Mouse (Mus musculus) testis, postnatal 14 days (tissue): ENCODE results near the gene Trp53bp1.

ENCODE experiments used
- DNase-seq: peaks from one replicate; pipeline ENCODE4 v3.0.0; 2021; ENCODE audit warnings: low spot score

Gene Trp53bp1

DNA sequence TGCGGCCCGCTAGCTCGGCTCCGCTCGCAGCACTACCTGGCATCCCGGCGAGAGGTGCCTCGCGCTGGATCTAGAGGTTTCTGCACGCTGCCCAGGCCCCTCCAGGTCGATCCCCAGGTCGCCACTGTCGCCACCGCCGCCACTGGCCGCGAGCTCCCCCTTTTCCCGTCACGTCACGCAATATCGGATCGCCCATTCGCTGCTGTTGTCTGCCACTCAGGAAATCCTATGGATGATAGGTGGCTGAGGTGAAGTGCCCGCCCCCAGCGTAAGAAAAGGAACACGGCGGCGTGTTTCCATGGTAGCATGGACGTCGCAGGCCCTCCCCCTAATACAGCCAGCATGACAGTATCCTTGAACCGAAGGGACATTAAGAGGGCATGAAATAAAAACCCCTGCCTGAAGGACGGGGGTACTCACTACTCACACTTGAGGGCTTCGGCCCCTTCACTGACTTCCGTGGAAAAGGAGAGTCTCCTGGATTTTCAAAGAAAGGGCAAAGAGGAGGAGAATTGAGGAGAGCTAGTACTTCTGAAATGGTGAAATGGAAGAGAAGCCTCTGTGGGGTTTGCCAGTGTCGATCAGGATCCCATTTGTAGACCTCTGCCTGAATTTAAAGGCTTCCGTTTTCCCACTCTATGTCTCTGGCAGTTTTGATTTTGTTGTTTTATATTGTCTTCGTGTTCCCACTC is at the start of gene Trp53bp1:
Gene Trp53bp1 (minus strand): TSS at position 172 of the 692 bp plus-strand sequence.
- DNase-seq = peak; percentile 96

DNA sequence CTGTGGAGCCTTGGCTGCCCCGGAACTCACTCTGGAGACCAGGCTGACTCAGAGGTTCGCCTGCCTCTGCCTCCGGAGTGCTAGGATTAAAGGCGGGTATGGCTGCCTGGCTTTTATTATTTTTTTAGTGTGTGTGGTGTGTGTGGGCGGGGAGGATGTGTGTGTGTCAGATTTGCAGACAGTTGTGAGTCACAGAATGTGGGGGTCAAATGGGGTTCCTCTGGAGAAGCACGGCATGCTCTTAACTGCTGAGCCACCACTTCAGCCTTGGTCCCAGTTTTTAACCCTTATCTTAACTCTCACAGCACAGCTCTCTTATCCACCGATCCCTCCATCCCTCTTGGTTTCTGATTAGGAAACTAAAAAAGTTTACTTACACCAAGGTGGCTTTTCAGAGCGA is 45.1 kb upstream of the Trp53bp1 start:
- DNase-seq = no peak

DNA sequence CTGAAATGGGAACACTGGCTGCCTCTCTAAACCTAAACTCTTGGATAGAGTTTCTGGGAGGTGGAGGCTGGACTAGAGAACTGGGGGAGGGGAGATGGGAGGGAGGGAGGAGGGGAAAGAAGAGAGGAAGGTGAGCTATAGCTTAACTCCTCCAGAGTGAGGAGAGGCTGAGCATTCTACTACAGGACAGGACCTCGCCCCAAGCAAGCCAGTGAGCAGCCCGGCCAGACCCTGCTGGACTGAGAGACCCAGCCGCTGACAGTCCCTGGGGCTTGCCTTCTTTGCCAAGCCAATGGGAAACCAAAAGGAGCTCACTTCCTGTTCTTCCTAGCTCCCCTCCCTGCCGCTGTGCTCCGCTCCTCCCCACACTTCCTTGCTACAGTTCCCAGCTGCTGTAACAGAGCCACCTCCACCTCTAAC is 37.8 kb upstream of the Trp53bp1 start:
- DNase-seq = no peak

DNA sequence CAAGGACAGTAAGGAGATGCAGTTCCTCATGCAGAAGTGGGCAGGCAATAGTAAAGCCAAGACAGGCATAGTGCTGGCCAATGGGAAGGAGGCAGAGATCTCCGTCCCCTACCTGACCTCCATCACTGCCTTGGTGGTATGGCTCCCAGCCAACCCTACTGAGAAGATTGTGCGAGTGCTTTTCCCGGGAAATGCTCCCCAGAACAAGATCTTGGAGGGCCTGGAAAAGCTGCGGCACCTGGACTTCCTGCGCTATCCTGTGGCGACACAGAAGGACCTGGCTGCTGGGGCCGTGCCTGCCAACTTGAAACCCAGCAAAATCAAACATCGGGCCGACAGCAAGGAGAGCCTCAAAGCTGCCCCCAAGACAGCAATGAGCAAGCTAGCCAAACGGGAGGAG is 28.8 kb upstream of the Trp53bp1 start:
- no peak for DNase-seq

DNA sequence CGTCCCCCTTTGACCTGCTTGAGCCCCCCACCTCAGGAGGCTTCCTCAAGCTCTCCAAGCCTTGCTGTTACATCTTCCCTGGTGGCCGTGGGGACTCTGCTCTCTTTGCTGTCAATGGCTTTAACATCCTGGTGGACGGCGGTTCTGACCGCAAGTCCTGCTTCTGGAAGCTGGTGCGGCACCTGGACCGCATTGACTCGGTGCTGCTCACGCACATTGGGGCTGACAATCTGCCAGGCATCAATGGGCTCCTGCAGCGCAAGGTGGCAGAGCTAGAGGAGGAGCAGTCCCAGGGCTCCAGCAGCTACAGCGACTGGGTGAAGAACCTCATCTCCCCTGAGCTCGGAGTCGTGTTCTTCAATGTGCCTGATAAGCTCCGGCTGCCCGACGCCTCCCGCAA is 28.3 kb upstream of the Trp53bp1 start:
- DNase-seq = no peak

DNA sequence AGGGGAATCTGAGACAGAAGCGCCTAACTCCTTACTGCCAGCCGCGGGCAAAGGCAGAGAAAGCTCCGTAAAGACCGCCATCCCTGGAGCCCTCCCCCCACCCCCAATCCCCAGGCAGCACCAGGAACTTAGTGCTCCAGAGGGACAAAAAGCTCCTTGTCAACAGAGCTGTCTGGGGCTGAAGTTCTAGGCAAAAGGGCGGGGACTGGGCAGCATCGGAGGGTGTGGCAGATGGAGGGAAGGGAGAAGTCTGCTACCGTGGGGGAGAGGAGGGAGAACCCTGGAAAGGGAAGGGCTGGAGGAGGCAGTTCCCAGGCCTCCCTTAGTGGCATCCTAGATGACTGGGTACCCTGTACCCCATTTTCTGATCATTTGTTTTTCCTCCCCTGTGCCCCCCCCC is 26.9 kb upstream of the Trp53bp1 start:
- DNase-seq = no peak

DNA sequence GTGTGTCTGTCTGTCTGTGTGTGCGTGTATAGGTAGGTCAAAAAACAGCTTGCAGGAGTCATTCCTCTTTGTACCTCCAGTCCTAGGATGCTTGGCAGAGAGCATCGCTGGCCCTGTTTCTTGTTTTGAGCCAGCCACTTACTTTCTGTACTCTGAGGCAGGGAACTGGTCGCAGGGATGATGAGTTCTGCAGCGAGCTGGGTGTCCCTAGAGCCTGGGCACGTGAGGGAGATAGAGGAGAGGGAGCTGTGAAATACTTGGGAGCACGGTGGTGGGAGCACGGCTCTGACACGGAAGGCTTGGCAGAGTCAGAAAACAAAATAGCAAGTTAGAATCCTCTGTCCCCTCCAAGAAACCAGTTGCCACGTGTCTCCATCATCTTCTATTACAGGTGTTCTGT is 26.5 kb upstream of the Trp53bp1 start:
- DNase-seq = no peak

DNA sequence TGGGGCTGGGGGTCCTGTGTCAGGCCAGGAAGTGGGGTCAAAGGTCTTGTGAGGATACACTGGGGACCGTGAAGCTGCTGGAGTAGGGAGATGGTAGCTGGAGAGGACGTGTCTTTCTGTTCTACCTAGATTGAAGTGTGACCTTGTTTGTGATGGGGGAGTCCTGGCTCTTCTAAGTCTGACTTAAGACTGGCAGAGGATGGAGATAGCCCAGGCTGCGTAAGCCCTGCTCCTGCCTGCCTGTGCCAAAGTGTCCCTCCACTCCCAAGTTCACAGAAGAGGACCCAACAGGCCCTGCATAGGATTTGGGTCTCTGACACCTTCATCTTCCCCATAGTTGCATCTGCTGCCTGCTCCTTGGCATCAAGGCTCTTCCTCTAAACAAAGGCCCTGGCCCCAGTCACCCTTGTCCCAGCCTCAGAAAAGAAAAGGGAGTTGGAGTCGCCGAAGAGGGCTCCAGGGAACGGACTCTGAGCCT is 25.6 kb upstream of the Trp53bp1 start:
- DNase-seq = no peak

DNA sequence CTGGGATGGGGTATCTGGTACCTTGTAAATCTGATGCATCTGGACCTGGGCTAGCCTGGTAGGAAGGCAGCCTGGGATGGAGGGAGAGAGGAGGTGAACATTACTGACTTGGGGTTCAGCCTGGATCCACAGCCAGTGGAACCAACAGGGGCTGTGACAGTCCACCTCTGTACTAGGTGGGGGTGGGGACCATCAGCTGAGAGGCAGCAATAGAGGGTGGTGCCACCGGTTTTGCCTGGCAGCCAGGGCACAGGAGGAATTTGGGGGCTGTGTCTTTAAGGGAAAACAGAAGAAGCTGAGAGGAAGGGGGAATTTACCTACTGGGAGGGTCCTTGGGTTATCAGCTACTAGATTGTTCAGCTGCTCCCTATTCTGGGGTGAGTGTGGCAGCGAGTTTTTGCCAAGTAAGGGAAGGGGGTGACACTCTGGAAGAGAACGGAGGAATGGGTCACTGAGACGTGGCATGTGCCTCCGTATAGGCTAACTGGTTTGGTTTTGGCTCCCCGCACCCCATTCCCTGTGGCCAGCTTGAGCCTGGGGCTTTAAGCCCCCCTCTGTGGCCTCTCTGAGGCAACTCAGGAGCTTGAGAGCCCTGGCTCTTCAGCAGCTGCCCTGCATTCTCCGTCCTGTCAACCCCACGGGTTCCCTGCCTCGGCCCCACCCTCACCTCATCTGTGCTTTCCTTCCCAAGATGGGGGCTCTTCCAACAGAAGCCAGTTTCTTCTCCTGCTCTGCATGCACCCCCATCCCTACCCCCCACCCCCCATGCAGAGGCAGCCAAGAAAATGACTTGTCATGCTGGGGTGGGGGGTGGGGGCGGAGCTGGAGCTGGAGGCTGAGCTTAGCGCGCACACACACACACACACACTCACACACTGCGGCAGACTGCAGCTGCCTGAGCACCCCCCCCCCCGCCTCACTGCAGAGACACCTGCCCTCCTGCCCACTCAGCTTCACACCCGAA is 24.7 kb upstream of the Trp53bp1 start:
- DNase-seq = no peak

DNA sequence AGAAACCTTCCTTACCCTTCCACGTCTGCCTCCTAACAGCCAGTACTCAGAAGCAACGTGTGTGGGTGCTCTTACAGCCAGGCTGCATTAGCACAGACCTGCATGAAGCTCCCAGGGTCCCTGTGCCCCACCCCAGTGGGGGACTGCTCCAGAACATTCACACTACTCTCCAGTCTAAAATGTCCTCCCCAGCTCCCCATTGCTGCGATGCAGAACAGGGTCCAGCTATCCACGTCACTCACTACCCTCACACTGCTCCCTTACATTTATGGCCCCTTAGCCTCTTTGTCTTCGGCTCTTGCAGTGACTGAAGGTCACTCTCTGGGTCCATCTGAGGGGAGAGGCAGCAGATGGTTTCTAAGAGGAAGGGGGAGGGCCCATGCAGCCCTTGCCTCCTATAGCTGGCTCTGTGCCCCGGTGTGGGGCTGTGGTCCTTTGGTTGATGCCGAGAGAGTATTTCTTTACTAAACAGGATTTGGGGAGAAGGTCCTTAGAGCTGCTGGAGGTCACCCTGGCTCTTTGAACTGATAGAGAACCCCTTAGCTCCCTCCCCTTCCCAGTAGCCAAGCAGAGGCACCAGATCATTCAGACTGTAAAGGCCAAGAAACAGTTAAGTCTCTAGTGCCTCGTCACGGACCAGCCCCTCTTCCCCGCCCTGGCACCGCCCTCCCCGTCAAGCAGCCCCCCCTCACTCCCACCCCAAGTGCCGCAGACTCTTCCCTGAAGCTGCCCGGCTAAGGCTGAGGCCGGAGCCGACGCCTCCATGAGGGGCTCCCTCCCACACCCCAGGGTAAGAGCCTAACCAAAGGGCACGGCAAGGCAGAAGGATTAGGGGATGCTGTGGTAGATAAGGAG is 23.8 kb upstream of the Trp53bp1 start:
- DNase-seq = no peak

DNA sequence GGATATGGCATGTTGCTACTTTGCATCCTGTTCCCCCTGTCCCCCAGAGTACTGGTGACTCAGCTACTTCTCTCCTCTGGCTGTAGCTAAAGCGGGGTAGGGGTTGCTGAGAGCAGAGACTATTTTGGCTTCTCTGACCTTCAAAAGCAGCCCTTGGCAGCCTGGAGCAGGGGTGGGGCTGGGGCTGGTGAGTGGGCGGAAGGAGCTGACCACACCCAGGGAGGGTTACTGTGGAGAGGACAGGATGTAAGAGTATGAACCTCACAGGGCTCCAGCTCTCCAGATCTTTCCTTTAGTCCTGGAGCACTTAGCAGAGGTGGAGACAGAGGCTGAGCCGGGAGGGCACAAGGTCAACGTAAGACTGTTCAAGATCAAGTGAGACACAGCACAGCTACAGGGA is 23.0 kb upstream of the Trp53bp1 start:
- peak; percentile 53 for DNase-seq

DNA sequence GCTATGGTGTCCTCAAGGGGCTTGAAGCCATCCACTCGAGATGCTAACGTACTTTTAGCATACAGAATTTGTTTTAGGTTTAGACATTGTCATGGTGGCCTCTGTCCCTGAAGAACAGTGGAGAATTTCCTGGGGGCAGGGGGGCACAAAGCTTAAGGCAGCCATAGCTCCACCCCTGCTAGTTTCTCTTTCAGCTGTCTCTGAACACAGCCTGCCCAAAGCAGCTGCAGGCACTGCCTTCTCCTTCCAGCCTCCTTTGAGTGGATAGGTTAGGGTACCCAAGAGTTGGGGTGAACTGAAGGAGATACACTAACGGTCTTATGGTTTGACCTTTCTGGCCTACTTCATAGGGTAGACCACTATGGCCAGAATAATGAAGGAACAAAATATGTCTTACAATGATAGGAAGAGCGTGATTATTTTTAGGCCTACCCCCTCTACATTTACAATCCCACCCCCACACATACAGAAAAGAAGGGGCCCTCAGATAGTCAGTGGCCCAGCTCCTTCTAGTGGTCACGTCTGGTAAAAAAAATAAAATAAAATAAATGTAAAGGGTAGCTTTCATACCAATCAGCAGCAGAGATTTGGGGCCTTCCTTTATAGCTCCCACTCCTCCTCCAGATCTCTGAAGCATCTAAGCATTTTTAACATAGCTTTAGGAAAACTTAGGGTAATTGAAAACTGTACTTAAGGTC is 21.3 kb upstream of the Trp53bp1 start:
- no peak for DNase-seq

DNA sequence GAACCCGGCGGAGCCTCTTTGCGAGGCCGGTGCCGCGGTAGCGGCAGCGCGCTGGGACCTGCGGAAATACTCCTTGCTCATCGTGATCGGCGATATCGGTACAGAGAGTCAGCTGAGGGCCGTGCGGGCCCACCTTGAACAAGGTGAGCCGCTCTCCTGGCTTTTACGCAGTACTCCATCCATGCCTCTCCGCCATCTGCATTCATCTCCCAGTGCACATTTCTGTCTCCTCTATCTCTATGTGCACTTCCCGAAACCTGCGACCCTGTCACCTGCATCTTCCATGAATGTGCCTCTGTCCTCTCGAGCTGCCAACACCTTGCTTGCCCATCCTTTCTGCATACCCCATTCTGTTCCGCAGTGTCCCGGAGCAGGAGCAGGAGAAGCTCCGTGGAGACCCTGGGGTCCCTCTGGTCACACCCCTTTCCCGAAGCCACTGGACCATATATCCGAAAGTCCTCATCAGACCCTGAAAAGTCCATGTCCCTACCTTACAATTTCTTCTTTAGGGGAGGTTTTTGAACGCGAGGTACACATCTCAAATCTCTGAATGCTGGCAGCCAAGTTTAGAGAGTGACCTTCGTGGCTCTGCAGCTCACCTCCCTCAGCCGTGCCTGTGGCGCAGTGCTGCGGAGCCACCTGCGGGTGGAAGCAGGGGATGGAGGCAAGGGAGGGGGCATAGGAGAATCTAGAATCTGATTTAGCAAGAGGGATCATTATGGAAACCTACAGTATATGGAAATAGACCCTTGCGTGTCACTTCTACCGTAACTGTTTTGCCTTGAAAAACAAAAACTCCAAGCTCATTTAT is 18.7 kb upstream of the Trp53bp1 start:
- no peak for DNase-seq

DNA sequence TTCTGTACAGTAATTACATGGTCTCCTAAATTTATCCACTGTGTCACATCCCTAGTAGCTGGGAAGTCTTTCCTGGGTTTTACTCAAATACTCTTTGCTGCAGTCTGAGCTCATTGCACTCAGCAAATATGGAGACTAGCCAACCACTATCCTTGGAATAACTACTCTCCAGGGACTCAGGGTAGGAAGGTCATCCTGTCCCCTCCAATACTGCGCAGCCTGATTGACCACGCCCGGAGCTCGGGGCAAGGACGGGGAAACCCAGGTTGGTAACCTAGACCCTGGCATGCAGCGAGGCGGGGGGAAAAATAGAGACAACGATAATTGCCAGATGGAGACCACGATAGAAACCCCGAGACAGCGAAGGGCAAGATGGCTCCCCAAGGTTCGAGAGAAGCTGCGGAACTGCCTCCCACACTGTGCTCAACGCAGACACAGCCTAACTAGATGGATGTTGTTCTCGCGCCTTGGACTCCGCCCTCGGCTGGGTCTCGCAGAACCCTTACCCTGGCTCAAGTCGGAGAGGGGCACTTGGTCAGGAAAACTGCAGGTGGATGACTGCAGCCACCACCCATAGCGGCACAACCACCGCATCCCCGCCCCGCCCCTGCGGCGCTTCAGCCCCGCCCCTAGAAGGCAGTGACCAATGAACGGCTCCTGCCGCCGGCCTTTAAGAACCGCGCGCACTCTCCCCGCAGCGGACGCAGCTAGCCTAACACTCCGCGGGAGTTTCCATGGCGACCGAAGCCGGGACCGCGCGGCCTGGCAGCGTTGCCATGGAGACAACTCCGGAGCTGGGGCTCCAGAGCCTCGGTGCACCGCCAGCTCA is 17.9 kb upstream of the Trp53bp1 start, which contains the start of gene Map1a:
Gene Map1a (plus strand): TSS at position 700 of the 829 bp plus-strand sequence.
- peak; percentile 95 for DNase-seq

DNA sequence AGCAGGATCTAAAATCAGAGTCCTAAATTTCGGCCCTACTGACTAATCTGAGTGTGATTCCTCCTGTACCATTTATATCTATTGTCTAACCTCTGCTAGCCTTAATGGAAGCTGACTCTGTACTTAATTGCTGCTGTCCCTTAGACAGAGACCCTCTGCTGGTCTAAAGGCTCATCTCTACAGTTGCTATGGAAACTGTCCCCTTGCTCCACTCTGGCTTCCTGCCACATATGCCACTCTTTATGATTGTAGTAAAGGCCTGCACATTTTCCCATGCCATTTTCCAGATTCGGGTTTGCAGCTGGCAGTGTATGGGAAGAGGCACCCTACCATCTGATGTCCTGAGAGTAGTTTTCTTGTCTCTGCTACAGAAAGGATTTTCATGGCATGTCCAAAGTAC is 16.6 kb upstream of the Trp53bp1 start:
- no peak for DNase-seq

DNA sequence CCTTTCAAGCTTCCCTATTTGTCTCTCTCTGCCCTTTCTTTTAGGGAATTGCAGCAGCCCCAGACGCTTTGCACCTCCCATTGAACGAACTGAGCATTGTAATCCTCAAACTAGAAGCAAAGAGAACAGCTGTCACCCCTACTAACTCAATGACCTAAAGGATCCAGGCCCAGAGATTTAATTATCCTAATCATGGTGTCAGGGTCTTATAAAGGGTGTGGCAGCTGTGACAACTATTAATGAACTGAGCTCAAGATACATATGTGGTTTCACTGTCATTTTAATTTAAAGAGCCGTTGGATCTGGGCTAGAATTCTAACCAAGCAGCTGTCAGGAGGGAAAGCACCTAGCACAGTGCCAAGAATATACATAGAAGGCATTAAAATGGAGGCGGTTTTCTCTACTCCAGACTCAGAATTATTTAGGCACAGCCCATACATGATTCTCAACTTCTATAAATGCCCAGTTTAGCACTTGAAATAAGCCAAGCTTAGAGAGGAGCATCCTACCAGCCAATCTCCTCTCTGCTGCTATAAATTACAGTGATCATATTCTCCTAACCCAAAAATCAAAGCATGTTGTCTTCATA is 815 bp upstream of the Trp53bp1 start:
- no peak for DNase-seq

DNA sequence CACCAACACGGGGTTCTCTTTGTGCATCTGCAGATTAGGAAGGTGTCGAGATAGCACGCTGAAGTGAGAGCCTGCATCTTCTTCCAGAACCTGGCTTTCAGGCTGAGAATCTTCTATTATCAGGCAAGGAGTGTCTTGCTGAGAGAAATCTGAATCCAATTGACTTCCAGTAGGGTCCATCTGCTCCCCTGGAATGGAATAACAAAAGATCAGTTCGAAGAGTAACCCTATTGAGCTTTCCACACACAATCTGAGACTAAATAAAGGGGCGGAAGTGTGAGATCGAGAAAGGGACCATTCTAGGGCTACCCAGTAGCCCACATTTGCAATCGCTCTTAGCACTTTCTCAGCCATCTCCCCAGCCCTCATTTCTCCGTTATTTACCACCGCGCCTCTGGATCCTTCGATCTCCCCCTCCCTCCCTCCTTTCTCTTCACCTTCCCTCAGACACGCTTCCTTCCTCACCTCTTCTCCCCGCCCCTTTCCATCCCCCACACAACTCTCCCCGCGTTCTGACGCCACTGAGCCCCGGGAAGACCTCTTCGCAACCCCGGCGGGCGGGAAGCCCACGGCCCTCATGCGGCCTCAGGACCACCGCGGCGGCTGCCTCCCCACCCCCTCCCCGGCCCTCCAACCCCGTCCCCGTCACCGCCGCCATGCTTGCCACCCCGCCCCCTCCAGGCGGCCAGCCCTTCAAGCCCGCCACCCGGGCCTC is 529 bp downstream of the Trp53bp1 start:
- no peak for DNase-seq

DNA sequence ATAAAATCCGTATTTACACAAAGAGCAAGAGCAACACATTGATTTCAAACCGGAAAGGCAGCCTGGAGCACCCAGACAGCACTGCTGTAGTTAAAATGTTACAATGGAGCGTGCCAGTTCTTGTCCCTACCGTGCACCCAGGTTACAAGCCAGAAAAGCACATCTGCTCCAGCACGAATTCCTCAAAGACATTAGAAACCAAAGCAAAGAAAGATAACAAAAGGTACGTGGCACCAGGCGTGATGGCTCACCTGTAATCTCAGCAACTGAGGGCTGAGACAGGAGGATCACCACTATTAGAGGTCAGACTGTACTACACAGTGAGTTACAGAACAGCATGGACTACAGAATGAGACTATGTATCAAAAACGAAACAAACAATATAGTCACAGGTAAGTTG is 2.8 kb downstream of the Trp53bp1 start:
- no peak for DNase-seq

DNA sequence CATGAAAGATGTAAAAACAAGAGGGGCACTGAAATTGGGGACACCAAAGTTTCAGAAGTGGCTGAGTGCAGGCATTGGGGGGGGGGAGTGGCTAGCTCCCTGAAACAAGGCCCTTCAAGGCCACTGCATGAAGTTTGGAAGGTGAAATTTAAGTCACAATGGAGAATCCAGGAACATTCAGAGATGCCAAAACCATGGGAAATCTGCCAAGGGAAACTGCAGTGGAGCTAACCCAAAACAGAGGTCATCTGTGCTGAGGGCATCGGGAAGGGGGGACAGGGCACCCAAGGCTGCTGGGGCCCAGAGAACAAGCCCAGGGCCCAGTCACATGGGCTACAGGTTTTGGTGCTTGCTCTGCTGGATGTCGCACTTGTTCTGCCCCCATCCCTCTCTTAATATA is 21.4 kb downstream of the Trp53bp1 start:
- DNase-seq = no peak
